Mouse (Mus musculus) gastrocnemius, postnatal 36 days (tissue): ENCODE measurements around the gene Ston2. TPM values are rescaled to one million over a fixed set of nuclear protein-coding genes. Genes with fewer than 3 reads are reported as not detected.

Experiments used
- DNase-seq, 2 experiments: peaks; one replicate each; pipeline ENCODE4 v3.0.0; 2022
- intact Hi-C: fragments of 180-260 bp; cut with DNase I; formaldehyde crosslinking; loops from one replicate; pipeline ENCODE4 v1.15.1; 2025
- long read RNA-seq, 2 experiments: library from polyadenylated mRNA; stranded (forward); transcript quantifications; one replicate each; pipeline ENCODE4 v2.0.0; 2021
- total RNA-seq, 2 experiments: library from RNA; stranded (reverse); gene quantifications; 2 replicates each; pipeline ENCODE4 v1.2.3; 2021

Gene Ston2
- total RNA-seq, result 10 to 100 TPM; 42.5 to 46.6 TPM
- long read RNA-seq, experiment 1, partial matches to known transcripts, result 0 of 5 reads
- long read RNA-seq, experiment 1, other reads (novel, unspliced or antisense), result 5 of 5 reads
- long read RNA-seq, experiment 2, partial matches to known transcripts, result 0 of 8 reads
- long read RNA-seq, experiment 2, other reads (novel, unspliced or antisense), result 8 of 8 reads

DNA sequence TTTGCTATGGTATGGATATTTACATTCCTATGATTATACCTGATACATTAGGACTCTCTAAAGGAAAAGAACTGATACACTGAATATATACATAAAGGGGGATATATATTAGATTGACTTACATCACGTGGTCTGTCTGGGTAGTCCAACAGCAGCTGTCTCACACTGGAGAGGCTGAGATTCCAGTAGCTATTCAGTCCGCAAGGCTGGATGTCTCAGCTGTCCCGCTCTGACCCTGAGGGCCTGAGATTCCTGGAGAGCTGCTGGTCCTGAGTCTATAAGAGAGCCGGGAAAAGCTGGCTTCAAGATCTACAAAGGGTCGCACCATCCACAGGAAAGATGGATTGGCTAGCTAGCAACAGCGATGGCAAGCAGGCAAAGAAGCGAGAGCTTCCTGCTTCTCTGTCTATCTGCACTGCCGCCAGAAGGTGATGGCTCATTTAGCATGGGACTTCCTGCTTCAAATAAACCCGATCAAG is at the start of gene Ston2:
Ston2 (minus strand) TSS at position 429 of the 479 bp plus-strand sequence.
- intact Hi-C loops, result loop anchor here (2.0 kb wide), 1 partner anchor 147 kb away; no protein-coding TSS in a partner anchor
- no peak for DNase-seq

- intact Hi-C loops, result no loop called here
- no peak for DNase-seq
Observed at GRCm38 (mm10) chr12:91837401-91838065, 49.3 kb upstream of the Ston2 start.

DNA sequence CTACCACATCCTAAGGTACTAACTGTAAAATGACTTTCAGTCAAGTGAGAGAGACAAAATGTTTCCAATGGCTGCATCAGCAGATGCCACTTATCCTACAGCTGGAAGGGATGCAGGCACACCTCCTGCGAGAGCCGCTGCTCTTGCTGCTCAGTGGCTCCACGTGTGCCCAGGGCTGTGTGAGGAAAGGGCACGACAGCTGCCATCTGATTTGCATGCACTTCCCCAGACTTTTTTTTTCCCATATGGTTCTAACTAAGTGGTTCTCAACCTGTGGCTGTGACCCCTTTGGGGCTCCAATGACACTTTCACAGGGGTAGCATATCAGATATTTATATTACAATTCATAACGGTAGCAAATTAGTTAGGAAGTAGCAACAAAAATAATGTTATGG is 45.7 kb upstream of the Ston2 start:
- DNase-seq, result no peak
- intact Hi-C loops, result no loop called here

DNA sequence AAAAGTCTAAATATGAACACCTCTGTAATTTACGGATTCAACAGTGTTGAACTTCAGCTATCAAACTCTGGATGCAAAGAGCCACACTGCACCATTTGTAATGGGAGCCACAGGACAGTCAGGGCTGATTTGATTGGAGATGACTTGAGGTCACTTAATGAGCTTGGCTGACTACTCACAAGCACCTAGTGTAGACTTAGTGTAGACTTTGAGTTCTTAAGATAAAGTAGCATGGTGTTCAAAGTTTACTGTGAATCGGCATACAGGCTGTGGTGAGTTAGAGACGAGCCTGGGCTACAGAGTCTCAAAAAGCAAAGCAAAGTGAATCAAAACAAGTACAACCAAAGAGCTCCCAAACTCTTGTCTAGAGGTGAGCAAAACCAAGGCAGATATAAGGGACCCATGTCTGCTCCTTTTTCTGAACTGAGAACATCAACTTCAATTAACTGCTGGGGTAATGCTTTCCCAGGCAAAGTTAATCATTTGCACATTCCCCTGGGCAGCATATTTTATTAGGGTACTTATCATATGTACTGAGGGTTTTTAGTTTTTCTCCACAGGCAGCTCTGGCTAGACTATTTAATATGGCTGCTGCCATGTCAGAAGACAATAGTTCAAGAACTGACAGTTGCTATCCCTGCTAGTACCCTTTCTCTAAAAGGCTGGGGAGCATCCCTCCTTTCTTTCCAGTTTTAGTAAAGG is 45.2 kb upstream of the Ston2 start:
- DNase-seq, result no peak
- intact Hi-C loops, result no loop called here

DNA sequence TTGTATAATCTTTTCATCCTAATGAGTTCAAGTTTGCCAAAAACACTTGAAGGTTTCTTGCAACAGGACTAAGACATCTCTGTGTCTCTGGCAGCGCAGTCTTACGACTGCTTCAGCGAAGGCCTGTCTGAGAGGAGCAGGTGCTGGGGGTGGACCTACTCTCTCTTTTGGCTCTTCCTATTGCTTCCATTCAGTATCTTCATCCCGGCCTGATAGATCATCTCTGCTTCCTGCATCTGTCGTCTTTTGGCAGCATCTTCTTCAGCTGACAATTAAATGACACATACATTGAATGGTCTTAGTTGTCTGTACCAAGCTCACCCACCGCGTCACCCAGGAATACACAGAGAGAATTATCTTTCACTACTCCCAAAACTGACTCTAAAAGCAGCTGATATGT is 43.2 kb upstream of the Ston2 start:
- intact Hi-C loops, result no loop called here
- no peak for DNase-seq

- no peak for DNase-seq
- intact Hi-C loops, result no loop called here
Observed at GRCm38 (mm10) chr12:91820461-91820860, 32.3 kb upstream of the Ston2 start.

DNA sequence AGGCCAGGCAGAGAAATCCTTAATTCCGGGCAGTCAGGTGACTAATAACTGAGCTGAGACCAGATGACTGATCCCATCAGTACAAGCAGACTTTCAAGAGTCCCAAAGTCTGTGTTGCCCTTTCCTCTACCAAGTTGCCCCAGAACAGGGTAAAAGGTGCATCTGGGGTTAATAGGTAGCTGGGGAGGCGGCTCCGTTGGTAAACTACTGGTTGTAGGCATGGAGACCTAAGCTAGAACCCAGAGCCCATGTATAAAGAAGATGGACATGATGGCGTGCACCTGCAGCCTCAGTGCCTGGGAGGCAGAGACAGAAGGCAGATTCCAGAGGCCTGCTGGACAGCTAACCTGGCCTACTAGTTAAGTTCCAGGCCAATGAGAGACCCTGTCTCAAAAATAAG is 30.5 kb upstream of the Ston2 start:
- DNase-seq, result no peak
- intact Hi-C loops, result no loop called here

GRCm38 (mm10) chr12:91815990-91816389 is 27.8 kb upstream of the Ston2 start:
- DNase-seq, result peak in 1 of 2 experiments; percentile 12
- intact Hi-C loops, result no loop called here

DNA sequence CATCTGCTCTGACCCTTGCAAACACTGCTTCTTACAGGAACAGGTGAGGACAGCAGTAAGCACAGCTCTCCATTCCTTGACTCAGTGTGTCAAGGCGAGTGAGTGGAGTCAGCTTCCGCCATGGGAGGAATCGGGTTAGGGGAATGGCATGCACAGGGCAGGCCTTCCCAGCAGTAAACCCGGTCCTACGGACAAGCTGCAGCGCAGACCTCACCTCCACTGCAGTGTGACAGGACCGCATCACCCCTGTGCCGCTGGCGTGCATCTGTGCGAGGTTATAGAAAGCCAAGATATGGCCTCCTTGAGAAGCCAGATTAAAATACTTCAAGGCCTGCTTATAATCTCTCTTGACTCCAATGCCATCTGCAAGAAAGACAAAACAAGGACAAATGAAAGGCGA is 27.4 kb upstream of the Ston2 start:
- intact Hi-C loops, result no loop called here
- no peak for DNase-seq

- no peak for DNase-seq
- intact Hi-C loops, result no loop called here
Observed at GRCm38 (mm10) chr12:91808911-91809310, 20.7 kb upstream of the Ston2 start.

DNA sequence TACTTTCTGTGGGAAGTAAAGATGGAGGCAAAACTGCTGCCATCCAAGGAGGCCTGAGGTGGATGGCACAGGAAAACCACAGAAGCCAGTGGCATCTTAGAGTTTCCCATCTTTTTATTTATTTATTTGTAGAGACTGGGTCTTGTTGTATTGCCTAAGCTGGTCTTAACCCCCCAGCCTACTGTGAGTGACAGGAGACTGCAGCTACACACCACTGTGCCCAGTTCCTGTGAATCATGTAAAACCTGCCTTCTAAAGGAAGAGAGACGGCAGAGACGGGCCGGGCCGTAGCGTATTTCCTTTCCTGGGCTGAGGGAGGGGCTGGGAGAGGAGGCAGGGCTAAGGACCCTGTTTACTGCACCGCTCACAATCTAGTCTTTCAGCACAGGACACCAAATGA is 19.6 kb upstream of the Ston2 start:
- no peak for DNase-seq
- intact Hi-C loops, result no loop called here

DNA sequence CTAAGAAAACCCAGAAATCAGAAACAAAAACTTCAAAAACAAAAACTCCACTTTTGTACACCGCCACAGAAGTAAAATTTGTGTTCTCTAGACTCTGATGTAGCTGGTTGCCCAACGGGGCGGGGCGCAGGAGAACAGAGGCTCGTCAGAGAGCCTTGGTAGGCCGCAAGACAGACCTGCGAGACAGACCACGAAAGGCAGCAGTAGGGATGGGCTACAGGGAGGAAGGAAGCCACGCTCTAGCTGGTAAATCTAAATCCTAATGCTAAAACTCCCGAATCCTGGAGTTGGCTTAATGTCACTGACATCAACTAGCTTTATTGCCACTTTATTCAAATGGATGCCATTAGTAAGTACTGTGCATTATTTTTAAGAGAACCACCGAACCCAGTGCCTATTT is 18.9 kb upstream of the Ston2 start:
- intact Hi-C loops, result no loop called here
- DNase-seq, result no peak

GRCm38 (mm10) chr12:91804262-91804661 is 16.1 kb upstream of the Ston2 start:
- DNase-seq, result no peak
- intact Hi-C loops, result no loop called here

DNA sequence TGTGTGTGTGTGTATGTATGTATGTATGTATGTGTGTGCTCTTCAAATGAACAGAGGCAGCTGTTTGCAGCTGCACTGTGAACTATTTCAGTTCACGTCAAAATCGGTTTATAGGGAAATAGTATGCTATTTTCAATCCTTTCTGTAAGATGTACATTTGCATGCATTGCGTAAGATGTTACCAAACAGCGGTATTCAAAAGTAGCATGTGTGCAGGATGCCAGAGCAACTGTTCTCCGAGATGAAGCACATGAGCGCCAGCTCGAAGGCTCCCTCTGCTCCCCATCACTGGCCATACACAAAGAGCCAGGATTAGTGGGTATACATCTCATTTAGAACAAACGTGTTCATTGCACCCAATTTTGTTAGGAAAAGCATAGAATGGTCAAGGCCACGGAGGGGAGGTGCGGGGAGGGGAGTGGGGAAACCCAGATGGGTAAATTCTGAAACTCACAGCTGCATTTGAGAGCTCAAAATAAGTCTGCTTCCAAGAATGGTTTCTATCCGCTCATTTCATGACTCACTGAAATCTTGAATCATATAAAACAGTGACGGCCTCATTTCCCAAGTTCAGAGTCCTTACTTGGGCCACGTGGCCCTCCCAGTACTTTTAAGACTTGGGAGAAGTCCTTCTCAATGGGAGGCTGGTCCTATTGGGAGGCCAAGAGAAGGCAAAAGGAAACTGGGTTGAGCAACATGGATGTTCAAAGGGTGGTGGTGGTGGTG is 15.2 kb upstream of the Ston2 start:
- no peak for DNase-seq
- intact Hi-C loops, result no loop called here

DNA sequence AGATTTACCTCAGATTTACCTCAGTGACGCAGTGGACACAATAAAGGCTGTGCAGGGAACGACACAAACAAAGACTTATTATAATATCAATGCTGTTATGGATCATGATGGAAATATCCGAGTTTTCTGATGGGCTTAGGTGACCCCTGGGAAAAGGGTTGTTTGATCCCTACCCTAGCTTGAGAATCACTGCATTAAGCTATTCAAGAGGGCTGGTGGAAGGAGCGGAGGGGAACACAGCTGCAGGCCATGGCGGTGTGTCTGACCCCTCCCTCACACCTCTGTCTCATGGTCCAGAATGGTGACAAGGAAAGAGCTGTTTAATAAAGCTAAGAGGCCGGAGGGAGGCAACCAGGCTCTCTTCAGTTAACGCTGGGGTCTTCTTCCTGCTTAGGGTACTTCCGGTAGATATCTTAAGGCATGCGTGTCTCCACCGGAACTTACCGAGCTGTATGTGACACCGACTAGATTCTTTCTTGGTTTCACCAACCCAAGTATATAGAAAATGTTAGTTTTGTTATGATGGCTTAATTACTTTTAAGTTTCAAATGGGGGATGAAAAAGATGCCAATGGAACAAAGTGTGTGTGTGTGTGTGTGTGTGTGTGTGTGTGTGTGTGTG is 14.5 kb upstream of the Ston2 start:
- intact Hi-C loops, result no loop called here
- DNase-seq, result no peak

GRCm38 (mm10) chr12:91800861-91801385 is 12.7 kb upstream of the Ston2 start:
- DNase-seq, result no peak
- intact Hi-C loops, result no loop called here

DNA sequence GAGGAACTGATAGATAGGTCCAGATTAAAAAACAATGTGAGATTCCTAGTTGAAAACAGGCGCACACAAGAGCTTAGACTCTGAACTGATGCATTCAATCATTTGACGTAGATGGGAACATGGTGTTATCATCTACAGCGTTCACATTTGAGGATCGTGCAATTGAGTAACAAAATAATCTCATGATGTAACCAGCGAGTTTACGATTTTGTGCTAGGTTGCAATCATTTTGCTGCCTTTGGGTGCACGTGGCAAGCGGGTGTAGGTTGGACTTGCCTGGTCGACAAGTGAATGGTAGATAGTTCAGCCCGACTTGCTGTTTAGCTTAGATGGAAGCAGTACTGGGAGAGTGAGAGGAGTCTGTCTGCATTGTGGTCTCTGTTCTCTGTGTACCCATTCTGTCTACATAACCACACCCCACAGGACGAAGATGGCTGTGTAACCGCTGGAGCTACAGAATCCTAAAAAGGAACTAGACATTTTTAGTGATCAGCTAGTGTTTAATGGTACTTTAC is 11.7 kb upstream of the Ston2 start:
- intact Hi-C loops, result loop anchor here (5.0 kb wide), 3 partner anchors 173 to 398 kb away; no protein-coding TSS in a partner anchor

GRCm38 (mm10) chr12:91799379-91799773 is 11.2 kb upstream of the Ston2 start:
- intact Hi-C loops, result loop anchor here (5.0 kb wide), 3 partner anchors 172 to 397 kb away; no protein-coding TSS in a partner anchor
- DNase-seq, result no peak

More for the DNA sequence above, 11.7 kb upstream of the Ston2 start:
- DNase-seq, result no peak

GRCm38 (mm10) chr12:91798720-91799378 is 10.7 kb upstream of the Ston2 start:
- intact Hi-C loops, result loop anchor here (5.0 kb wide), 3 partner anchors 172 to 397 kb away; no protein-coding TSS in a partner anchor
- no peak for DNase-seq
